Mouse (Mus musculus): Measurements from ENCODE around the gene Olfr275. TPM values are rescaled to one million over a fixed set of nuclear protein-coding genes. Genes with fewer than 3 reads are reported as not detected.
"Not testable (repeated sequence)": the region's sequence is repeated elsewhere in the genome, so short reads cannot be mapped to it uniquely, and the experiment has no call there.

Gene Olfr275
- polyA plus RNA-seq (2015; fragmentation: Nextera tagmentation; extraction: Ambion mirVana), result not detected in 2 replicates

- H3K9me3 ChIP-seq (replicated peaks; ENCODE audit: control insufficient read depth, low read length), result no peaks in the 10 kb centered on the region
- WGBS, result 86% methylated on average over 2 of the region's 2 CpGs
- no peaks in the 10 kb centered on the region for H3K36me3 ChIP-seq (ENCODE audit: control insufficient read depth, insufficient read depth)
- no peak within 1 kb of the TSS for H3K9ac ChIP-seq (ENCODE audit: low read length)
- H3K4me2 ChIP-seq (ENCODE audit: low read depth, low read length), result no peak within 1 kb of the TSS
- no peak within 1 kb of the TSS for H3K4me3 ChIP-seq (ENCODE audit: low read length)
- no peak for ATAC-seq (replicated peaks; ENCODE audit: extremely low read depth, insufficient read depth, low FRiP score)
- no peaks in the 10 kb centered on the region for H3K27me3 ChIP-seq (ENCODE audit: control insufficient read depth, insufficient read depth, low read length)
- H3K27ac ChIP-seq (ENCODE audit: low read length), result no peak within 1 kb of the TSS
- no peaks in the 10 kb centered on the region for H3K4me1 ChIP-seq (ENCODE audit: control insufficient read depth, insufficient read depth, low read length)
Measured at GRCm38 (mm10) chr4:52814304-52814703, at the start of gene Olfr275. Gene Olfr275, plus strand, starts transcription at chr4:52814604.

- no peak for ATAC-seq (replicated peaks; ENCODE audit: extremely low read depth, insufficient read depth, low FRiP score)
- H3K9ac ChIP-seq (ENCODE audit: low read length), result no peak overlapping the region
- no peak overlapping the region for H3K4me3 ChIP-seq (ENCODE audit: low read length)
- no peaks in the 10 kb centered on the region for H3K36me3 ChIP-seq (ENCODE audit: control insufficient read depth, insufficient read depth)
- no peaks in the 10 kb centered on the region for H3K4me1 ChIP-seq (ENCODE audit: control insufficient read depth, insufficient read depth, low read length)
- no peaks in the 10 kb centered on the region for H3K27me3 ChIP-seq (ENCODE audit: control insufficient read depth, insufficient read depth, low read length)
- no peak overlapping the region for H3K27ac ChIP-seq (ENCODE audit: low read length)
- no peak overlapping the region for H3K4me2 ChIP-seq (ENCODE audit: low read depth, low read length)
- WGBS, result 79% methylated on average over 6 of the region's 6 CpGs
- no peaks in the 10 kb centered on the region for H3K9me3 ChIP-seq (replicated peaks; ENCODE audit: control insufficient read depth, low read length)
Measured at GRCm38 (mm10) chr4:52765612-52766011, 48.8 kb upstream of the Olfr275 start.

- H3K4me2 ChIP-seq (ENCODE audit: low read depth, low read length), result no peak overlapping the region
- no peaks in the 10 kb centered on the region for H3K27me3 ChIP-seq (ENCODE audit: control insufficient read depth, insufficient read depth, low read length)
- no peaks in the 10 kb centered on the region for H3K4me1 ChIP-seq (ENCODE audit: control insufficient read depth, insufficient read depth, low read length)
- no peaks in the 10 kb centered on the region for H3K9me3 ChIP-seq (replicated peaks; ENCODE audit: control insufficient read depth, low read length)
- no peak overlapping the region for H3K27ac ChIP-seq (ENCODE audit: low read length)
- 68% methylated on average over 5 of the region's 5 CpGs for WGBS
- H3K4me3 ChIP-seq (ENCODE audit: low read length), result no peak overlapping the region
- no peak overlapping the region for H3K9ac ChIP-seq (ENCODE audit: low read length)
- H3K36me3 ChIP-seq (ENCODE audit: control insufficient read depth, insufficient read depth), result no peaks in the 10 kb centered on the region
- no peak for ATAC-seq (replicated peaks; ENCODE audit: extremely low read depth, insufficient read depth, low FRiP score)
Measured at GRCm38 (mm10) chr4:52772186-52772585, 42.2 kb upstream of the Olfr275 start.

- Histone ChIP-seq H3K27me3 (ENCODE audit: control insufficient read depth, insufficient read depth, low read length) (no peaks in the 10 kb centered on the region), H3K9me3 (replicated peaks; ENCODE audit: control insufficient read depth, low read length) (no peaks in the 10 kb centered on the region)
- ATAC-seq (replicated peaks; ENCODE audit: extremely low read depth, insufficient read depth, low FRiP score), result no peak
Measured at GRCm38 (mm10) chr4:52800013-52800412, 14.4 kb upstream of the Olfr275 start.

GRCm38 (mm10) chr4:52811871-52812270 lies 2.5 kb upstream of the Olfr275 start:
- no peak for ATAC-seq (replicated peaks; ENCODE audit: extremely low read depth, insufficient read depth, low FRiP score)
- 22% methylated on average over 2 of the region's 2 CpGs for WGBS
- Histone ChIP-seq H3K36me3 (ENCODE audit: control insufficient read depth, insufficient read depth) (no peaks in the 10 kb centered on the region), H3K4me1 (ENCODE audit: control insufficient read depth, insufficient read depth, low read length) (no peaks in the 10 kb centered on the region), H3K27me3 (ENCODE audit: control insufficient read depth, insufficient read depth, low read length) (no peaks in the 10 kb centered on the region), H3K4me2 (ENCODE audit: low read depth, low read length) (no peak overlapping the region), H3K9ac (ENCODE audit: low read length) (no peak overlapping the region), H3K27ac (ENCODE audit: low read length) (no peak overlapping the region), H3K4me3 (ENCODE audit: low read length) (no peak overlapping the region), H3K9me3 (replicated peaks; ENCODE audit: control insufficient read depth, low read length) (no peaks in the 10 kb centered on the region)

More at GRCm38 (mm10) chr4:52800013-52800412, 14.4 kb upstream of the Olfr275 start:
- WGBS, result 32% methylated on average over 3 of the region's 3 CpGs
- no peak overlapping the region for H3K27ac ChIP-seq (ENCODE audit: low read length)
- H3K9ac ChIP-seq (ENCODE audit: low read length), result no peak overlapping the region
- no peaks in the 10 kb centered on the region for H3K36me3 ChIP-seq (ENCODE audit: control insufficient read depth, insufficient read depth)
- no peaks in the 10 kb centered on the region for H3K4me1 ChIP-seq (ENCODE audit: control insufficient read depth, insufficient read depth, low read length)
- H3K4me3 ChIP-seq (ENCODE audit: low read length), result no peak overlapping the region
- no peak overlapping the region for H3K4me2 ChIP-seq (ENCODE audit: low read depth, low read length)

GRCm38 (mm10) chr4:52821375-52821774 lies 7.0 kb downstream of the Olfr275 start:
- 93% methylated on average over 11 of the region's 11 CpGs for WGBS
- Histone ChIP-seq H3K9me3 (replicated peaks; ENCODE audit: control insufficient read depth, low read length) (no peaks in the 10 kb centered on the region), H3K4me2 (ENCODE audit: low read depth, low read length) (no peak overlapping the region), H3K36me3 (ENCODE audit: control insufficient read depth, insufficient read depth) (no peaks in the 10 kb centered on the region), H3K27ac (ENCODE audit: low read length) (no peak overlapping the region), H3K4me1 (ENCODE audit: control insufficient read depth, insufficient read depth, low read length) (no peaks in the 10 kb centered on the region), H3K27me3 (ENCODE audit: control insufficient read depth, insufficient read depth, low read length) (no peaks in the 10 kb centered on the region), H3K4me3 (ENCODE audit: low read length) (no peak overlapping the region), H3K9ac (ENCODE audit: low read length) (no peak overlapping the region)
- ATAC-seq (replicated peaks; ENCODE audit: extremely low read depth, insufficient read depth, low FRiP score), result no peak

- WGBS, result 21% methylated on average over 1 of the region's 1 CpGs
- ATAC-seq (replicated peaks; ENCODE audit: extremely low read depth, insufficient read depth, low FRiP score); H3K4me3 ChIP-seq (ENCODE audit: low read length): not testable (repeated sequence)
Measured at GRCm38 (mm10) chr4:52845411-52845810, 31.0 kb downstream of the Olfr275 start.

GRCm38 (mm10) chr4:52849039-52849635 lies 34.7 kb downstream of the Olfr275 start:
- Histone ChIP-seq H3K9me3 (replicated peaks; ENCODE audit: control insufficient read depth, low read length) (no peaks in the 10 kb centered on the region), H3K27me3 (ENCODE audit: control insufficient read depth, insufficient read depth, low read length) (no peaks in the 10 kb centered on the region), H3K36me3 (ENCODE audit: control insufficient read depth, insufficient read depth) (no peaks in the 10 kb centered on the region), H3K27ac (ENCODE audit: low read length) (no peak overlapping the region), H3K4me1 (ENCODE audit: control insufficient read depth, insufficient read depth, low read length) (no peaks in the 10 kb centered on the region), H3K4me3 (ENCODE audit: low read length) (no peak overlapping the region), H3K9ac (ENCODE audit: low read length) (no peak overlapping the region), H3K4me2 (ENCODE audit: low read depth, low read length) (no peak overlapping the region)
- no peak for ATAC-seq (replicated peaks; ENCODE audit: extremely low read depth, insufficient read depth, low FRiP score)
- 49% methylated on average over 4 of the region's 4 CpGs for WGBS

More at GRCm38 (mm10) chr4:52845411-52845810, 31.0 kb downstream of the Olfr275 start:
- H3K4me1 ChIP-seq (ENCODE audit: control insufficient read depth, insufficient read depth, low read length); H3K9ac ChIP-seq (ENCODE audit: low read length); H3K9me3 ChIP-seq (replicated peaks; ENCODE audit: control insufficient read depth, low read length); H3K36me3 ChIP-seq (ENCODE audit: control insufficient read depth, insufficient read depth); H3K27ac ChIP-seq (ENCODE audit: low read length); H3K27me3 ChIP-seq (ENCODE audit: control insufficient read depth, insufficient read depth, low read length); H3K4me2 ChIP-seq (ENCODE audit: low read depth, low read length): not testable (repeated sequence)

GRCm38 (mm10) chr4:52849672-52850071 lies 35.3 kb downstream of the Olfr275 start:
- Histone ChIP-seq H3K4me3 (ENCODE audit: low read length) (no peak overlapping the region), H3K4me1 (ENCODE audit: control insufficient read depth, insufficient read depth, low read length) (no peaks in the 10 kb centered on the region), H3K27me3 (ENCODE audit: control insufficient read depth, insufficient read depth, low read length) (no peaks in the 10 kb centered on the region), H3K4me2 (ENCODE audit: low read depth, low read length) (no peak overlapping the region), H3K9ac (ENCODE audit: low read length) (no peak overlapping the region), H3K36me3 (ENCODE audit: control insufficient read depth, insufficient read depth) (no peaks in the 10 kb centered on the region), H3K27ac (ENCODE audit: low read length) (no peak overlapping the region), H3K9me3 (replicated peaks; ENCODE audit: control insufficient read depth, low read length) (no peaks in the 10 kb centered on the region)
- ATAC-seq (replicated peaks; ENCODE audit: extremely low read depth, insufficient read depth, low FRiP score), result no peak
- WGBS, result 89% methylated on average over 5 of the region's 5 CpGs

Measured in heart, embryonic 16.5 days (tissue).